Mouse (Mus musculus) E14TG2a.4 (cell line): ENCODE data around the gene Ermard.

Source experiments
- CTCF ChIP-seq: conservative IDR thresholded peaks from 2 replicates; pipeline ENCODE4 v1.5.1; 2014; ENCODE audit warnings: low read length
- POU5F1 ChIP-seq: IDR thresholded peaks from 2 replicates; pipeline ENCODE4 v1.6.1; 2014; ENCODE audit warnings: low read length, borderline replicate concordance

GRCm38 (mm10) chr17:15137443-15137842 lies 96.4 kb downstream of the Ermard start:
- TF ChIP-seq CTCF (no peak), POU5F1 (no peak)
